Mouse (Mus musculus) embryonic facial prominence, embryonic 14.5 days (tissue): ENCODE results near the gene Arl15. TPM values are rescaled to one million over a fixed set of nuclear protein-coding genes. Genes with fewer than 3 reads are reported as not detected.

ENCODE experiments used
- ATAC-seq: fragments of 200-750 bp; cut with Nextera tagmentation; 2 replicates; pipeline ENCODE4 v1.8.0; 2017; ENCODE audit warnings: low read depth, moderate number of reproducible peaks, moderate TSS enrichment
- DNase-seq: peaks from one replicate; pipeline ENCODE4 v3.0.0-alpha.2; 2015; ENCODE audit warnings: low spot score
- H3K27ac ChIP-seq: fragments of 300-500 bp; sonication (generic); replicated peaks from 2 replicates; pipeline ENCODE4 v1.5.1; 2014; ENCODE audit warnings: low read depth, mild to moderate bottlenecking, low read length, moderate library complexity
- H3K27me3 ChIP-seq: fragments of 300-500 bp; sonication (generic); replicated peaks from 2 replicates; pipeline ENCODE4 v1.6.1; 2014; ENCODE audit warnings: low read length; ENCODE audit not compliant: control insufficient read depth, insufficient read depth
- H3K36me3 ChIP-seq: fragments of 300-500 bp; sonication (generic); 2 replicates; pipeline ENCODE4 v1.6.1; 2014; ENCODE audit warnings: low read length, mixed read lengths; ENCODE audit not compliant: control insufficient read depth, insufficient read depth
- H3K4me1 ChIP-seq: fragments of 300-500 bp; sonication (generic); 2 replicates; pipeline ENCODE4 v1.6.1; 2014; ENCODE audit warnings: antibody characterized with exemption, low read length; ENCODE audit not compliant: control insufficient read depth, insufficient read depth
- H3K4me2 ChIP-seq: fragments of 300-500 bp; sonication (generic); 2 replicates; pipeline ENCODE4 v1.6.1; 2014; ENCODE audit warnings: low read depth, mild to moderate bottlenecking, low read length, moderate library complexity, mixed read lengths
- H3K4me3 ChIP-seq: fragments of 300-500 bp; sonication (generic); 2 replicates; pipeline ENCODE4 v1.5.1; 2014; ENCODE audit warnings: low read depth, mild to moderate bottlenecking, low read length
- H3K9ac ChIP-seq: fragments of 300-500 bp; sonication (generic); 2 replicates; pipeline ENCODE4 v1.6.1; 2014; ENCODE audit warnings: low read depth, mild to moderate bottlenecking, low read length, moderate library complexity, mixed read lengths
- H3K9me3 ChIP-seq: fragments of 300-500 bp; sonication (generic); 2 replicates; pipeline ENCODE4 v1.6.1; 2016; ENCODE audit warnings: low read length; ENCODE audit not compliant: control insufficient read depth
- WGBS: fragments of 180-500 bp; shearing (Covaris S2); extraction: QIAGEN DNeasy Blood & Tissue Kit; methylation state at CpG from one replicate; pipeline ENCODE4 v1.1.7; 2014; 5-methylcytosine and 5-hydroxymethylcytosine counted together
- polyA plus RNA-seq: library from polyadenylated mRNA; unstranded; fragments of >200 nt; fragmentation: Nextera tagmentation; extraction: Ambion mirVana; gene quantifications from 2 replicates; pipeline ENCODE4 v1.2.1, GENCODE M21; 2014

Arl15 gene
- polyA plus RNA-seq, 1 experiment from 2014 or later, result 8.2 TPM

- no peak overlapping the region for H3K27ac ChIP-seq
- no peak for DNase-seq
- H3K4me3 ChIP-seq, result no peak overlapping the region
- WGBS, result 81% methylated on average over 10 of the region's 10 CpGs
- H3K27me3 ChIP-seq, result no peaks in the 10 kb centered on the region
- ATAC-seq, result no peak
- H3K9ac ChIP-seq, result no peak overlapping the region
- no peaks in the 10 kb centered on the region for H3K4me1 ChIP-seq
- no peaks in the 10 kb centered on the region for H3K9me3 ChIP-seq
- H3K4me2 ChIP-seq, result no peak overlapping the region
- no peaks in the 10 kb centered on the region for H3K36me3 ChIP-seq
These were observed 144.8 kb downstream of the Arl15 start for GRCm38 (mm10) chr13:113939097-113939496.

- H3K4me1 ChIP-seq, result no peaks in the 10 kb centered on the region
- no peak for ATAC-seq
- 68% methylated on average over 3 of the region's 3 CpGs for WGBS
- no peaks in the 10 kb centered on the region for H3K27me3 ChIP-seq
- peak; percentile 48 for DNase-seq
- H3K27ac ChIP-seq, result no peak overlapping the region
- no peak overlapping the region for H3K4me3 ChIP-seq
- no peak overlapping the region for H3K9ac ChIP-seq
- H3K4me2 ChIP-seq, result no peak overlapping the region
- no peaks in the 10 kb centered on the region for H3K9me3 ChIP-seq
- H3K36me3 ChIP-seq, result no peaks in the 10 kb centered on the region
These were observed 145.4 kb downstream of the Arl15 start for GRCm38 (mm10) chr13:113939681-113940080.

GRCm38 (mm10) chr13:113940151-113940550, 145.8 kb downstream of the Arl15 start:
- no peaks in the 10 kb centered on the region for H3K4me1 ChIP-seq
- WGBS, result 74% methylated on average over 7 of the region's 7 CpGs
- H3K4me3 ChIP-seq, result no peak overlapping the region
- ATAC-seq (0 out of 2 replicates have a peak, but pooled peaks have one; percentile 22), DNase-seq (no peak)
- no peak overlapping the region for H3K27ac ChIP-seq
- H3K9me3 ChIP-seq, result no peaks in the 10 kb centered on the region
- H3K27me3 ChIP-seq, result no peaks in the 10 kb centered on the region
- no peak overlapping the region for H3K9ac ChIP-seq
- H3K36me3 ChIP-seq, result no peaks in the 10 kb centered on the region
- H3K4me2 ChIP-seq, result no peak overlapping the region

- Histone ChIP-seq H3K4me1 (no peaks in the 10 kb centered on the region), H3K9me3 (no peaks in the 10 kb centered on the region), H3K36me3 (no peaks in the 10 kb centered on the region), H3K27me3 (no peaks in the 10 kb centered on the region), H3K4me2 (no peak overlapping the region), H3K9ac (no peak overlapping the region), H3K27ac (no peak overlapping the region), H3K4me3 (no peak overlapping the region)
- DNase-seq (no peak), ATAC-seq (peak; percentile 22; the same call in 1 of the 2 replicates)
- 86% methylated on average over 3 of the region's 3 CpGs for WGBS
These were observed 147.6 kb downstream of the Arl15 start for GRCm38 (mm10) chr13:113941943-113942342.

- ATAC-seq (no peak), DNase-seq (peak; percentile 60)
These were observed 153.2 kb downstream of the Arl15 start for GRCm38 (mm10) chr13:113947546-113947945.

GRCm38 (mm10) chr13:113949708-113950107, 155.4 kb downstream of the Arl15 start:
- peak overlapping the region; percentile 21; the same call in 1 of the 2 replicates for H3K27ac ChIP-seq
- ATAC-seq (no peak), DNase-seq (no peak)
- H3K9ac ChIP-seq, result no peak overlapping the region
- 65% methylated on average over 5 of the region's 5 CpGs for WGBS
- no peaks in the 10 kb centered on the region for H3K9me3 ChIP-seq
- H3K4me3 ChIP-seq, result no peak overlapping the region
- no peaks in the 10 kb centered on the region for H3K36me3 ChIP-seq
- no peak overlapping the region for H3K4me2 ChIP-seq
- no peaks in the 10 kb centered on the region for H3K27me3 ChIP-seq
- peaks cover 11% of the 10 kb centered on the region for H3K4me1 ChIP-seq

More at GRCm38 (mm10) chr13:113947546-113947945, 153.2 kb downstream of the Arl15 start:
- no peak overlapping the region for H3K27ac ChIP-seq
- no peak overlapping the region for H3K9ac ChIP-seq
- H3K9me3 ChIP-seq, result no peaks in the 10 kb centered on the region
- no peak overlapping the region for H3K4me2 ChIP-seq
- no peak overlapping the region for H3K4me3 ChIP-seq
- peaks cover 11% of the 10 kb centered on the region for H3K4me1 ChIP-seq
- no peaks in the 10 kb centered on the region for H3K36me3 ChIP-seq
- no peaks in the 10 kb centered on the region for H3K27me3 ChIP-seq
- 46% methylated on average over 4 of the region's 4 CpGs for WGBS

GRCm38 (mm10) chr13:113950131-113950530, 155.8 kb downstream of the Arl15 start:
- no peak for ATAC-seq
- Histone ChIP-seq H3K4me3 (no peak overlapping the region), H3K27me3 (no peaks in the 10 kb centered on the region), H3K36me3 (no peaks in the 10 kb centered on the region), H3K4me2 (no peak overlapping the region), H3K4me1 (peaks cover 11% of the 10 kb centered on the region), H3K9me3 (no peaks in the 10 kb centered on the region), H3K9ac (no peak overlapping the region), H3K27ac (peak overlapping the region; percentile 21; the same call in 1 of the 2 replicates)
- DNase-seq, result no peak
- 76% methylated on average over 6 of the region's 6 CpGs for WGBS

GRCm38 (mm10) chr13:113957438-113957837, 163.1 kb downstream of the Arl15 start:
- Histone ChIP-seq H3K27me3 (no peaks in the 10 kb centered on the region), H3K9ac (no peak overlapping the region), H3K9me3 (no peaks in the 10 kb centered on the region), H3K36me3 (no peaks in the 10 kb centered on the region), H3K27ac (no peak overlapping the region), H3K4me1 (no peaks in the 10 kb centered on the region), H3K4me3 (no peak overlapping the region), H3K4me2 (no peak overlapping the region)
- WGBS, result 85% methylated on average over 4 of the region's 4 CpGs
- DNase-seq (no peak), ATAC-seq (no peak)

- Histone ChIP-seq H3K9me3 (no peaks in the 10 kb centered on the region), H3K27ac (no peak overlapping the region), H3K36me3 (no peaks in the 10 kb centered on the region), H3K4me2 (no peak overlapping the region), H3K4me1 (no peaks in the 10 kb centered on the region), H3K27me3 (no peaks in the 10 kb centered on the region), H3K4me3 (no peak overlapping the region), H3K9ac (no peak overlapping the region)
- DNase-seq (no peak), ATAC-seq (peak; percentile 37; the same call in 1 of the 2 replicates)
- WGBS, result 74% methylated on average over 9 of the region's 9 CpGs
These were observed 170.6 kb downstream of the Arl15 start for GRCm38 (mm10) chr13:113964945-113965344.
